Mouse (Mus musculus): ENCODE measurements around the gene Phf20.

The Phf20 gene

DNA sequence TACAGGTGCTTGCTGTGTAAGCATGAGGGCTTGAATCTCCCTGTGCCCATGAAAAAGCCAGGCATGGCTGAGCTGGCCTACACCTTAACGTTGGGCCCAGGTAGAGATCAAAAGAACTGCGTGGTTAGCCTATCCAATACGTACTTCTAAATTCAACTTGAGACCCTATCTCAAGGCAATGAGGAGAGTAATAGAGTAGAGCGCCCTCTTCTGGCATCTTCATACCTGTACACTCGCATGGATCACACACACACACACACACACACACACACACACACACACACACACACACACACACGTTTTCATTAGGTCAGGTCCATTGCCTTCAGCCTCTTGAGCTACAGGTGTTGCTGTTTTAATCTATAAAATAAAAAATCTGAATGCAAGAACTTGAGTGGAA is 118.5 kb downstream of the Phf20 start:
- DNase-seq (ENCODE audit: low spot score) = no peak

DNA sequence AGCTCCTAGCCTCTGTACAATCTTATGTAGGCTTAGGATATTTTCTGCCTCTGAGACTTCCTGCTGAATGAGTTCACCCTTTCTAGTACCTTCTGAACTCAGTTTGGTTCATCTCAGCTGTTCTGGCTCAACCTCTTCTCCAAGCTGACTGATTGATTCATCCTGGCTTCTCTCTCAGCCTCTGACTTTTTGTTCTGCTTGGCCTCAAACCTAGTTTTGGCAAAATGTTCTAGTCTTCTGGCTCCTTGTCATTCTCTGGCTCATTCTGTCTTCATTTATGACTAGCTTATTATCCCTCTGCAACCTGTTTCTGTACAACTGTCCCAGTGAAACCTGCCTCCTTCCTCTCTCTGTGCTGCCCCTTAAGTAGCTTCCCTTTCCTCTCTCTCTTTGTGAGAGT is 122.2 kb downstream of the Phf20 start:
- DNase-seq (ENCODE audit: low spot score) = no peak

DNA sequence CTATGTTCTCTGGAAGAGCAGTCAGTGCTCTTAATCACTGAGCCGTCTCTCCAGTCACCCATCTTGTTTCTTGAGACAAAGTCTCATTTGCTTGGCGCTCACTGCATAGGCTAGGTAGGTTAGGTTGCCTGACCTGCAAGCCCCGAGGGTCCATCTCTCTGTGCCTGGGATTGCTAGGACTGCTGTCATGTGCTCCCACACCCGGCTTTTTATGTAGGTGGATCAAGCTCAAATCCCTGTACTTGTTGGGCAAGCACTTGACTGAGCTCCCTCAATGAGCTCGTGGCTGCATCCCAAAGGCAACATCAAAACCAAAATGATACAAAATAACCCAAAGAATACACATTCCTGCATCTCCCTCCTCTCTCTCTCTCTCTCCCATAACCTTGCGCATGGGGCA is 125.3 kb downstream of the Phf20 start:
- no peak for DNase-seq (ENCODE audit: low spot score)

DNA sequence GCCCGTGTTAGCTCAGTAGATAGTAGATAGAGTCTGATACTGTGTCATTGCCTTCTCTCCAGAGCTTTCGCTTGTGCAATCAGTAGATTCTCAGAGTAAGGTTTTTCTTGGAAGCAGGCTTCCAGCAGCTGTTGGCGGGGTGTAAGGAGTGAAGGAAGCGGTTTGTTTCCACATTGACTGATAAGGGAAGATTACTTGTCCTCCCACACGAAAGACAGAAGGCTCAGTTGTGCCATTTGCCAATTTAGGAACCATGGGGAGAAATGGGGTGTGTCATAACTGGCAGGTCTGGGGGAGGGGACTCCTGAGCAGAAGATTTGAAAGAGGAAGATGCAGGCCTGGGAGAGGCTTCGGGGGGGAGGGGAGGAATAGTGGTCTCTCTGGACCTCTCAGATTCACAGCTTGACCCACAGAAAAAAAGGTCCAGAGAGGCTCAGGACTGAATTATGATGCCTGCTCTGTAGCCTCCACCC is 127.9 kb downstream of the Phf20 start:
- DNase-seq (ENCODE audit: low spot score) = no peak

DNA sequence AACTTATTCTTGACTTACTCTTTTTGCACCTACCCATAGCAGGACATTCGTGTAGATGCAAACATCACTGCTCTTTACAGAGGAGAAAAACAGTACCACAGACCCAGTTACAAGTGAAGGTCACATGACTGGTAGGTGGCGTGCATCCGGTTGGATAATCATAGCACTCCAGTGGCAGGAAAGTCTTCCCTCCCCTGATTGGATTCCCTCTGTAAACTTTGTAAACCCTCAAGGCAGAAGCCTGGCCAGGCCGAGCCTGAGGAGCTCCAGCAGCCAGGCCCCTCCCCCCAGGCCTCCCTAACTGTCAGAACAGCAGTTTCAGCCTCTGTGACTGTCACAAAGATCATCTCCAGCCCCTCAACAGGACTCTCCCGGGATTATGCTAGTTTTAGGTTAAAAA is 128.4 kb downstream of the Phf20 start:
- no peak for DNase-seq (ENCODE audit: low spot score)

DNA sequence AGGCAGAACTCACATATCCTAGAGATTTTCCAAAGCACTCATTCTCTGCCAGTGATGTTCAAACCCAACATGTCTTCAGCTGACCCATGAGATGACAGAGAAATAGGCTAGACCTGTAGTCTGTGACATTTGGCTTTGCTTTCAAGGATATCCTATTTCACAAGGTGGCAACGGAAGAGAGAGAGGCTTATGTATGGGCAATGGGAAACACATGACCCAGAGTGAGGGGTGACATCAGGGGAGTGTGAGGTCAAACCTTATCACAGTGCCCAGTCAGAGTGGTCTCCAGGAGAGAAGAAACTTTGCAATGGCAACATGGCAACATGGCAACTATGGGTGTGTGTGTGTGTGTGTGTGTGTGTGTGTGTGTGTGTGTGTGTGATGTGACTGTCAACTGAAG is 134.4 kb downstream of the Phf20 start:
- DNase-seq (ENCODE audit: low spot score) = no peak

DNA sequence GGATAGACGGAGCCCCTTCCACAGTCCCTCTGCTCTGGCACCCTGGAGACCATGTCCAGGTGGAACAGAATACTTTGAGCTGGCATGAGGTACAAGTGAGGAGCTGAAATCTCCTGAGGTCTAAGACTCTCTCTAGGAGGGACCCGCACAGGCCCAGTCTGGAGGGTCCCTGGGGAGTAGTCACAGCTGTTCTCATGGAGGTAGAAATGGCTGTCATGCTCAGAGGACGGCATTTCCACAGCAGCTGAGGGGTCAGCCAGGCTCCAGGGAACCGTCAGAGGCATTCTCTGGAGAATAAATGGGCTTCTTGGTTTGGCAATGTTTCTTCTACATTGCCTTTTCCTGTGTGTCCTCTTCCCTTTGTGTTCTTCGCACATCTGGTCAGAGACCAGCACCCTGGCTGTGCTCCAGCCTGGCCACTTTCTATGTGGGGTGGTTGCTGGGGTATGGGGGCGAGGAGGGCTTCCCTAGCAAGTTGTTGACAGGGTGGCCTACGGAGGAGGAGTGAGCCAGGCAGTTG is 135.2 kb downstream of the Phf20 start:
- DNase-seq (ENCODE audit: low spot score) = no peak

DNA sequence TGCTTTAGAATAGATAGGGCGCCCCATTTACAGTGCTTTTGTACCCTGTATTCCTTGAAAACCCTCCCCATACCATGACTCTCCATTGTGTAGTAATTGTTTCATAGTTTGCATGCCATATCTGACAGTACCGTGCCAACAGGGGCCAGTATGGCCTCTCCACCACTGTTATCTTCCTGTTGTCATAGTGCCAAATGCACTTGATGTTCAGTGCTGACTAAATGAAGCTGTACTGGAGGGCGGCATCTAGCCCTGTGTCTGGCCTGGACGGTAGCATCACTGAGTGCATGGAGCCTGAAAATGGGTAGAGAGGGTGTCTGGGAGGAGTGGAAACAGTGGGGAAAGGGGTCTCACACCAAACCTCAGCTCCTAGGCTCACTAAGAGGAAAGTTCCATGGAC is 143.8 kb downstream of the Phf20 start:
- no peak for DNase-seq (ENCODE audit: low spot score)

DNA sequence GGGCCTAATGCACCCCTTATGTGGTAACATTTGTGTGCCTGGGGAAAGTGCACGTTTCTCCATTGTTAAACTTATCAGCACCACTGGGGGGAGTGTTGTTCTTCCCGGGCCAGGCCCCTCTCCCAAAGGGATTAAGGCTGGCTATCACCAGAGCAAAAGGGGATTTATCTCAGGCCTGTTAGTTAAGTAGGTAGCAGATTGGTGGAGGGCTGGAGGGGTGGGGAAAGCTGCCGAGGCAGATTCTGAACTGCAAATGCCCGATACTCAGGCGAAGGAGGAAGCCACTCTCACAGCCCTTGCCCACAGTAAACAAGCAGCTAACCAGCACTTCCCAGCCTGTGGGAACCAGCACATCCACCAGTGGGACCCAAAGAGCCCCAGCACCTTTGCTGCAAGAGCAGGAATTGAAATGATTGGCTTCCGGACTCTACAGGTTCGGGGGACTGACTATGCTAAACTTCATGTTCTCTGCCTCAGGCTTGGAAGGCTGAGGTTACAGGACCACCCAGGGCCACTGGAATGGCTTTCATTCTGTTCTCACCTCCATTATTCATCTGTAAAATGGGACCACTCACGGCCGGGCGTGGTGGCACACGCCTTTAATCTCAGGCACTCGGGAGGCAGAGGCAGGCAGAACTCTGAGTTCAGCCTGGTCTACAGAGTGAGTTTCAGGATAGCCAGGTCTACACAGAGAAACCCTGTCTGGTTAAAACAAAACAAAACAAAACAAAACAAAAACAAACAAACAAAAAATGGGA is 148.7 kb downstream of the Phf20 start:
- peak; percentile 86 for DNase-seq (ENCODE audit: low spot score)

DNA sequence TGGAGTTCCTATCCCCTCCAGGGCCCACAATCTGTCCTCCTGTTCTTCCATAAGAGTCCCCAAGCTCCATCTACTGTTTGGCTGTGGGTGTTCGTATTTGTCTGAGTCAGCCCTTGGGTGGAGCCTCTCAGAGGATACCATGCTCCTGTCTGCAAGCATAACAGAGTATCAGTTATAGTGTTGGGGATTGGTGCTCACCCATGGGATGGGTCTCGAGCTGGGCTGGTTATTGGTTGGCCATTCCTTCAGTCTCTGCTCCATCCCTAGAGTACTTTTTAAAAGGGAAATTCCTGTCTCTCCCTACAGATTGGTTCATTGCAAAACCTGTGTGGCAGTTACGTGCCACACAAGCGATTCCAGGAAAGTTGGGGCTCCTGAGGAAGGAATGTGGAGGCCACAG is 152.5 kb downstream of the Phf20 start:
- DNase-seq (ENCODE audit: low spot score) = no peak

DNA sequence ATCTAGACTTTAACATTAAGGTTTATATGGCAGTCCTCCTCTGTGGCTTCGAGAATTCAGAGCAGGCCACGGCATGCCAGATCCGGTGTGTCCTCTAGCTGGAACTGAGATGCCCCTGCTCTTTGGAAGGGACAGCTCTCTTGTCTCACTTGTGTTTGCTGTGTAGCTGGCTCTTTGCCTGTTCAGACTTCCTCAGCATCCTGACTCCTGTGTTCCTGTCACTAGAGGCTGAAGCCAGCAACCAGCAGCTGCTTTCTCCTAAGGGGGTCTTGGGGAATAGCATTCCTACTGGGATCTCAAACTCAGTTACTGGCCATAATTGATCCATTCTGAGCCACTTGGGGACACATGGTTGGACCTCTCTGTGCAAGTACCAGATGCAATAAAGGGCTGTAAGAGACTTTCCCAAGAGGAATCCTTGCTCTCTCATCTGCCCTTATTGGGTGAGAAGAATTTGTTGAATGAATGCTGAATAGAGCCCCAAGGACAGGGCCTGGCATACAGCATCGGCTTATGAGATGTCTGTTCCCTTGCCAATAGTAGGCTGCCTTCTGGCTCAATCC is 153.1 kb downstream of the Phf20 start:
- no peak for DNase-seq (ENCODE audit: low spot score)

DNA sequence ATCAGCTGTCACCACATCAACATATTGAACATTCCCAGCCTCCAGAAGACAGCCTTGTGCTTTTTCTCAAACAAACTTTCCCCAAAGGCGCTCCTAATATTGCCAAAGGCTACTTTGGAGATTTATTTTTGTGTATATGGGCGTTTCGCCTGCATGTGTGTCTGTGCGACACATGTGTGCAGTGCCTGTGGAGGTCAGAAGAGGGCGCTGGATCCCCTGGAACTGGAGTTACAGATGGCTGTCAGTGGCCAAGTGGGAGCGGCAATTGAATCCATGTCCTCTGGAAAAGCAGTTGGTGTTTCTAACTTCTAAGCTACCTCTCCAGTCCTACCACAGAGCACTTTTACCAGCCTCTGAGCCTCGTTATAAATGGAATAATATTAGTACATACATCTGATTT is 155.0 kb downstream of the Phf20 start:
- peak; percentile 17 for DNase-seq (ENCODE audit: low spot score)

DNA sequence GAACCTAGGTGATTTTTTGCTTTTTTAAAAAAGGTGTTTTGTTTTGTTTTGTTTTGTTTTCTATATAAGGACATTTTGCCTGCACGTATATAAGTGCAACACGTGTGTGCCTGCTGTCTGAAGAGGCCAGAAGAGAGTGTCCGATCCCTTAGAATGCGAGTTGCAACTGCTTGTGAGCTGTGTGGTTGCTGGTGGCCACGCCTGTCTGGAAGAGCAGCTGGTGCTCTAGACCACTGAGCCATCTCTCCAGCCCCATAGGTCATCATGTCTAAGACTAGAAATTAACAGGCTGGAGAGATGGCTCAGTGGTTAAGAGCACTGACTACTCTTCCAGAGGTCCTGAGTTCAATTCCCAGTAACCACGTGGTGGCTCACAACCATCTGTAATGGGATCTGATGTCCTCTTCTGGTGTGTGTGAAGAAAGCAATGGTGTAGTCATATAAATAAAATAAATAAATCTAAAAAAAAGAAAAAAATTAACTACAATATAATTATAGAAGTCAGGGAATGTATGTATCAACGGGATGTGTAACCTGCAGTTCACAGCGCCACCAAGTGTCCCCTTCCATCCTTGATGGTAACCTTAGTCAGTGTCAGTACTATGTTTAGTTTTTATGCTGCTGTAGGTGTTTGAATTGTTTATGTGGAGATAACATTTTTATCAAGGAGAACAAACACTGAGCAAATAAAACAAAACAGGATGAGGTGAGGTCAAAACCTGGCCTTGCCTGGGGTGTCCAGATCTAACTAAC is 156.3 kb downstream of the Phf20 start:
- no peak for DNase-seq (ENCODE audit: low spot score)

DNA sequence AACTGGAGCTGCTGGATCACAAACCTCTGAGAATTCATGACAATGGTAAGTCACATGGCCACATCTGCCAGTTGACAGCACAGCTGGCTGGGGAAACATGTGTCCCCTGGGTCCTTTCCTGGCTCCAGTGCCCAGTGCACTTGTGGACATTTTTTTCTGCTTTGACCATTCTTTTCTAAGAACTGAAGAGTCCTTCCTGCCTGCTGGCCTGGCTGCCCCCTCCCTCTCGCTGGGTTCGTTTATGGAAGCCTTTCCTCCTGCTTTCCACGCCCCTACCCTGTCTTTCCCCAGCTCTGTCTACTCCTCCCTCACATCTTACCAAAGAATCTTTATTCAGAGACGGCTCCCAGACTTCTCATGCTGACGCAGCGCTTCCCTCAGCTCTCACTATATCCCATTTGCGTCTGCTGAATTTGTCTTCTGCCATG is 157.0 kb downstream of the Phf20 start:
- no peak for DNase-seq (ENCODE audit: low spot score)

DNA sequence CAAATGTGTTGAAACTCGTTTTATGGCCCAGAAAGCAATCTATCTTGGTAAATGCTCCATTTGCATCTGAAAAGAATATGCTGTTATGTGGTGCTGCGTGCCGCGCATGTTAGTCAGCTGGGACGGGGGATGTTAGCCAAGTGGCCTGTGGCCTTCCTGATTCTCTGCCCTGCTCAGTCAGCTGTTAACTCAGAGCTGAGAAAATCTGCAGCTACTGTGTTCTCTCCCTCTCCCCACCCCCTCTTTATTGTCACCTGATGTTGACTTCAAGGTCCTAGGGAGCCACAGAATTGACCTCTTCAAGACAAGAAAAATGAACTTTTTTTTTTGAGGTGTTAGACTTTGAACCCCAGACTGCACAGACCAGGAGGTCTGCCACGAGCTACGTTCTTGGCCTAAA is 159.8 kb downstream of the Phf20 start:
- DNase-seq (ENCODE audit: low spot score) = no peak

Data from retina, embryonic 14.5 days (tissue).